Mouse (Mus musculus): ENCODE measurements around the gene B4galt1.

The B4galt1 gene

GRCm38 (mm10) chr4:40778656-40779055 is 75.1 kb downstream of the B4galt1 start:
- DNase-seq (ENCODE audit: low spot score), result no peak

GRCm38 (mm10) chr4:40777116-40777515 is 76.7 kb downstream of the B4galt1 start:
- DNase-seq (ENCODE audit: low spot score), result no peak

GRCm38 (mm10) chr4:40776416-40776815 is 77.4 kb downstream of the B4galt1 start:
- no peak for DNase-seq (ENCODE audit: low spot score)

GRCm38 (mm10) chr4:40774279-40775259 is 79.2 kb downstream of the B4galt1 start:
- peak; percentile 81 for DNase-seq (ENCODE audit: low spot score)

GRCm38 (mm10) chr4:40759876-40760275 is 93.9 kb downstream of the B4galt1 start:
- no peak for DNase-seq (ENCODE audit: low spot score)

- peak; percentile 95 for DNase-seq (ENCODE audit: low spot score)
Measured at GRCm38 (mm10) chr4:40757780-40758420, 95.9 kb downstream of the B4galt1 start, which contains the start of gene Smu1. TSS of gene Smu1 (minus strand) at chr4:40757923.

- no peak for DNase-seq (ENCODE audit: low spot score)
Measured at GRCm38 (mm10) chr4:40757157-40757779, 96.5 kb downstream of the B4galt1 start.
